Mouse (Mus musculus): ENCODE results near the gene Pias3. TPM values are rescaled to one million over a fixed set of nuclear protein-coding genes. Genes with fewer than 3 reads are reported as not detected.

The Pias3 gene
- polyA plus RNA-seq, 2 experiments: 3.6 to 5.1 TPM

GRCm38 (mm10) chr3:96706984-96707383, 10.8 kb downstream of the Pias3 start:
- Histone ChIP-seq H3K27me3 (ENCODE audit: control insufficient read depth, insufficient read depth, low read length) (peaks cover 7% of the 10 kb centered on the region; the same call in 1 of the 2 replicates), H3K36me3 (replicated peaks; ENCODE audit: control insufficient read depth, insufficient read depth, low read depth) (peaks cover 12% of the 10 kb centered on the region), H3K27ac (no peak overlapping the region), H3K4me1 (replicated peaks; ENCODE audit: control insufficient read depth in 2 of 2, insufficient read depth in 2 of 2, low read length in 1 of 2) (no peaks in the 10 kb centered on the region), H3K9ac (replicated peaks) (no peak overlapping the region), H3K9me3 (ENCODE audit: control insufficient read depth, low read length) (no peaks in the 10 kb centered on the region), H3K4me2 (ENCODE audit: low read depth) (no peak overlapping the region), H3K4me3 (ENCODE audit: insufficient read depth in 1 of 2, low read depth in 2 of 2, low read length in 2 of 2) (no peak overlapping the region)
- TF ChIP-seq CTCF (IDR thresholded peaks at IDR 0.05; ENCODE audit: low read depth): no peak
- TF ChIP-seq EP300 (IDR thresholded peaks at IDR 0.05; ENCODE audit: low read depth): no peak
- WGBS (ENCODE audit: insufficient replicate concordance): 66% methylated on average over 7 of the region's 7 CpGs
- ATAC-seq (ENCODE audit: insufficient read depth) (no peak), DNase-seq (ENCODE audit: low read depth in 3 of 3, low spot score in 3 of 3) (no peak)

DNA sequence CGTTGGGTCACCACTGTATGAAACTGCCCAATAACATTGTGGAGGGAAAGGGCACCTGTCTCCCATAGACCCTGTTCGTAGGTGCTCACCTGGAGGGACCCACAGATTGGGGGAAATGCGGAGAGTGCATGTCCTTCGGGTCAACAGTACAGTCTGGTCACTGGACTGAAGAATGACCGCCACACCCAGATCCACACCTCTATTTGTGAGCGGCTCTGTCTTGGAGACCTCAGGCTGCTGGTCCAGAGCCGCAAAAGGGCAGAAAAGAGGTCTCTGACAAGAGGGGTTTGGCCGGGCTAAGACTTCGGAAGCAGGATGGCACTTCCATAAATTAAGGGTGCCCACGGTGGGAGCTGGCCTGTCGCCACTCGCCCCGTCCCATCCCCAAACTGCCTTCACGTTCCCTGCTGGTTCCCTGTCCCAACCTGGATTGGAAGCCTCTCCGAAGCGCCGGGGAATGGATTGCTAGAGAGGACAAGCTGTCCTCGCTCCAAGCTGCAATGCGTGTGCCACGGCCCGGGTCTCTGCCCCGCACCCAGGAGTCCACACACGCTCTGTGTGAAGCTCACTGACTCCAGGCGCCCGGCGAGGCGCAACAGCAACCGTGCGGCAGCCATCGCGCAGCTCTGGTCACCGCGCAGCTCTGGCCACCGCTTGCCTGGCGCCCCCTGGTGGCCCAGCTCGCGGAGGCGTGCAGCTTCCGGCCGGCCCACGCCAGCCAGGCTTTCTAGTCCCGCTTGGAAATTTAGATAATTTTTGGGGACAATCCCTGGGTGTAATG, 11.9 kb downstream of the Pias3 start, which contains the start of gene Nudt17:
TSS of gene Nudt17 (minus strand) at position 660 of the 781 bp plus-strand sequence.
- ATAC-seq (ENCODE audit: insufficient read depth): peak; percentile 73
- peak within 1 kb of the TSS; percentile 71 for H3K4me2 ChIP-seq (ENCODE audit: low read depth)
- H3K36me3 ChIP-seq (replicated peaks; ENCODE audit: control insufficient read depth, insufficient read depth, low read depth): peaks cover 13% of the 10 kb centered on the region
- H3K4me3 ChIP-seq (ENCODE audit: insufficient read depth in 1 of 2, low read depth in 2 of 2, low read length in 2 of 2): peak within 1 kb of the TSS; percentile 43 to 53
- peak; percentile 89 for TF ChIP-seq CTCF (IDR thresholded peaks at IDR 0.05; ENCODE audit: low read depth)
- TF ChIP-seq EP300 (IDR thresholded peaks at IDR 0.05; ENCODE audit: low read depth): no peak
- peaks cover 7% of the 10 kb centered on the region; the same call in 1 of the 2 replicates for H3K27me3 ChIP-seq (ENCODE audit: control insufficient read depth, insufficient read depth, low read length)
- no peaks in the 10 kb centered on the region for H3K4me1 ChIP-seq (replicated peaks; ENCODE audit: control insufficient read depth in 2 of 2, insufficient read depth in 2 of 2, low read length in 1 of 2)
- no peak within 1 kb of the TSS for H3K27ac ChIP-seq
- DNase-seq (ENCODE audit: low read depth in 3 of 3, low spot score in 3 of 3): peak in 1 of 3 experiments; percentile 44
- WGBS (ENCODE audit: insufficient replicate concordance): 5% methylated on average over 42 of the region's 42 CpGs
- no peak within 1 kb of the TSS for H3K9ac ChIP-seq (replicated peaks)
- no peaks in the 10 kb centered on the region for H3K9me3 ChIP-seq (ENCODE audit: control insufficient read depth, low read length)

- H3K36me3 ChIP-seq (replicated peaks; ENCODE audit: control insufficient read depth, insufficient read depth, low read depth): peaks cover 17% of the 10 kb centered on the region
- H3K9ac ChIP-seq (replicated peaks): no peak overlapping the region
- no peaks in the 10 kb centered on the region for H3K4me1 ChIP-seq (replicated peaks; ENCODE audit: control insufficient read depth in 2 of 2, insufficient read depth in 2 of 2, low read length in 1 of 2)
- no peak overlapping the region for H3K27ac ChIP-seq
- H3K27me3 ChIP-seq (ENCODE audit: control insufficient read depth, insufficient read depth, low read length): peaks cover 7% of the 10 kb centered on the region; the same call in 1 of the 2 replicates
- H3K9me3 ChIP-seq (ENCODE audit: control insufficient read depth, low read length): no peaks in the 10 kb centered on the region
- H3K4me3 ChIP-seq (ENCODE audit: insufficient read depth in 1 of 2, low read depth in 2 of 2, low read length in 2 of 2): no peak overlapping the region
- WGBS (ENCODE audit: insufficient replicate concordance): 50% methylated on average over 2 of the region's 2 CpGs
- DNase-seq (ENCODE audit: low read depth in 3 of 3, low spot score in 3 of 3) (no peak), ATAC-seq (ENCODE audit: insufficient read depth) (no peak)
- H3K4me2 ChIP-seq (ENCODE audit: low read depth): peak overlapping the region; percentile 71
- TF ChIP-seq EP300 (IDR thresholded peaks at IDR 0.05; ENCODE audit: low read depth) (no peak), CTCF (IDR thresholded peaks at IDR 0.05; ENCODE audit: low read depth) (no peak)
These were observed 12.5 kb downstream of the Pias3 start for GRCm38 (mm10) chr3:96708684-96709064.

DNA sequence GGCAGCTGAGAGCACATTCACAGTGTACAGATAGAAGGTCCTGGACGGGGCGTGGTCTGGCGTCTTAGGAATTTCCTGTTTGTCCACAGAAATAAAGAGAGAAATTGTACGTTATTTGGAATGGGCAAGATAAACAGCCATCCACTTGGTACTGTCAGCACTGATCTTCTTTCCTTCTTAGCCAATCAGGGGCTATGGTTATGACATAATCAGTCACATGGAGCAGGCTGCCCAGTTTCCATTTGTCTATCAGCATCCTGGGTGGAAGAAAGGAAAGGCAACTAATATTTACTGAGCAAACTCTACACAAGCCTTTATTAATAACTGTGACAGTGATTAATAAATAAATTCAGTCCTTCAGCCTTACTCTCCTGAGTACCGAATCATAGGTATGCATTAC, 18.1 kb downstream of the Pias3 start:
- DNase-seq (ENCODE audit: low read depth in 3 of 3, low spot score in 3 of 3) (no peak), ATAC-seq (ENCODE audit: insufficient read depth) (no peak)
- 0 out of 4 replicates have a peak, but pooled peaks cover 0 to 1% of the 10 kb centered on the region in 2 experiments for H3K4me1 ChIP-seq (replicated peaks; ENCODE audit: control insufficient read depth in 2 of 2, insufficient read depth in 2 of 2, low read length in 1 of 2)
- H3K36me3 ChIP-seq (replicated peaks; ENCODE audit: control insufficient read depth, insufficient read depth, low read depth): peaks cover 40% of the 10 kb centered on the region
- TF ChIP-seq CTCF (IDR thresholded peaks at IDR 0.05; ENCODE audit: low read depth): no peak
- TF ChIP-seq EP300 (IDR thresholded peaks at IDR 0.05; ENCODE audit: low read depth): no peak
- H3K9me3 ChIP-seq (ENCODE audit: control insufficient read depth, low read length): no peaks in the 10 kb centered on the region
- H3K4me2 ChIP-seq (ENCODE audit: low read depth): no peak overlapping the region
- no peak overlapping the region for H3K4me3 ChIP-seq (ENCODE audit: insufficient read depth in 1 of 2, low read depth in 2 of 2, low read length in 2 of 2)
- WGBS (ENCODE audit: insufficient replicate concordance): 75% methylated on average over 5 of the region's 5 CpGs
- H3K27ac ChIP-seq: no peak overlapping the region
- no peak overlapping the region for H3K9ac ChIP-seq (replicated peaks)
- H3K27me3 ChIP-seq (ENCODE audit: control insufficient read depth, insufficient read depth, low read length): no peaks in the 10 kb centered on the region

DNA sequence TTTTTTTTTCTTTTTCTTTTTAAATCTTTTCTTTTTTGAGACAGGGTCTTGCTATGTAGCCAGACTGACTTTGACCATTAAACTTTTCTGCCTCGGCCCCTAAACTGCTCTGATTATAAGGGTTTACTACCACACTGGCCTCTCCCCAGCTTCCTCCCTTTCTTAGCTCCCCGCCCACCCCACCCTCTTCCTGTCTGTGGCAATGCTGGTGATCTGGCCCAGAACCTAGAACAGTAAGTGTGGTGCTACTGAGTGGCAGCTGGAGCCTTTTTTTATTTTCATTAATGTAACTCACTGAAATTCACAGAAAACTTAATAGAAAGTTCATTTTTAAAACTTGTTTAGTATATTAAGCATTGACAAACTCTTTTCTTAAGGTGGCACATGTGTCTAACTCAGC, 19.7 kb downstream of the Pias3 start:
- ATAC-seq (ENCODE audit: insufficient read depth) (no peak), DNase-seq (ENCODE audit: low read depth in 3 of 3, low spot score in 3 of 3) (no peak)
- Histone ChIP-seq H3K27me3 (ENCODE audit: control insufficient read depth, insufficient read depth, low read length) (no peaks in the 10 kb centered on the region), H3K4me1 (replicated peaks; ENCODE audit: control insufficient read depth in 2 of 2, insufficient read depth in 2 of 2, low read length in 1 of 2) (0 out of 4 replicates have a peak, but pooled peaks cover 0 to 2% of the 10 kb centered on the region in 2 experiments), H3K9me3 (ENCODE audit: control insufficient read depth, low read length) (no peaks in the 10 kb centered on the region), H3K27ac (no peak overlapping the region), H3K9ac (replicated peaks) (no peak overlapping the region), H3K4me3 (ENCODE audit: insufficient read depth in 1 of 2, low read depth in 2 of 2, low read length in 2 of 2) (no peak overlapping the region), H3K36me3 (replicated peaks; ENCODE audit: control insufficient read depth, insufficient read depth, low read depth) (peaks cover 33% of the 10 kb centered on the region), H3K4me2 (ENCODE audit: low read depth) (no peak overlapping the region)
- whole genome bisulfite sequencing (ENCODE audit: insufficient replicate concordance): 17% methylated on average over 2 of the region's 2 CpGs
- TF ChIP-seq CTCF (IDR thresholded peaks at IDR 0.05; ENCODE audit: low read depth) (no peak), EP300 (IDR thresholded peaks at IDR 0.05; ENCODE audit: low read depth) (no peak)

All from liver, embryonic 14.5 days (tissue).